Mouse (Mus musculus) macrophage (primary cell): ENCODE results near the gene Alkbh5. TPM values are rescaled to one million over a fixed set of nuclear protein-coding genes. Genes with fewer than 3 reads are reported as not detected.

Experiments
- polyA plus RNA-seq: library from polyadenylated mRNA; stranded (reverse); fragments of 250-400 nt; gene quantifications from 3 replicates; pipeline ENCODE4 v1.2.4, GENCODE M21; 2018; ENCODE audit warnings: inconsistent platforms

Gene Alkbh5
- polyA plus RNA-seq, 1 experiment from 2014 or later: 27.1 TPM

Other genes with a start within 250 kb of the Alkbh5 start
- 8.1 to 12.3 TPM (median 11.2 TPM) in 3 replicates for gene Tom1l2, start 183.5 kb upstream of the Alkbh5 start, polyA plus RNA-seq
- gene Drc3, start 183.1 kb upstream of the Alkbh5 start, polyA plus RNA-seq: 0.12 TPM in 1 of 3 replicates, not detected in the others
- gene Gid4, start 119.2 kb upstream of the Alkbh5 start, polyA plus RNA-seq: 8.3 to 13.8 TPM (median 11.1 TPM) in 3 replicates
- 14.8 to 26.6 TPM (median 21.7 TPM) in 3 replicates for gene Atpaf2, start 117.9 kb upstream of the Alkbh5 start, polyA plus RNA-seq
- gene Drg2, start 81.8 kb upstream of the Alkbh5 start, polyA plus RNA-seq: 26.2 to 51.6 TPM (median 29.1 TPM) in 3 replicates
- not detected in 3 replicates for gene Myo15, start 67.0 kb upstream of the Alkbh5 start, polyA plus RNA-seq
- 4.8 to 11.6 TPM (median 9.7 TPM) in 3 replicates for gene Llgl1, start 163.3 kb downstream of the Alkbh5 start, polyA plus RNA-seq
- gene Flii, start 190.9 kb downstream of the Alkbh5 start, polyA plus RNA-seq: 123 to 157 TPM (median 153 TPM) in 3 replicates
- 5.2 to 12.7 TPM (median 9.1 TPM) in 3 replicates for gene Mief2, start 192.0 kb downstream of the Alkbh5 start, polyA plus RNA-seq
- 8.7 to 12.0 TPM (median 11.4 TPM) in 3 replicates for gene Top3a, start 241.0 kb downstream of the Alkbh5 start, polyA plus RNA-seq
- gene Smcr8, start 241.1 kb downstream of the Alkbh5 start, polyA plus RNA-seq: 33.1 to 38.1 TPM (median 34.4 TPM) in 3 replicates